Mouse (Mus musculus): ENCODE measurements at regions not wholly inside any gene's neighbourhood (a gene's known extent, or its start where the extent isn't known, plus 50 kb on each side); places are given as distances from the start of the nearest gene placed in this dataset.

GRCm38 (mm10) chr11:92858170-92858569 lies 239.7 kb upstream of the Car10 start:
- DNase-seq (ENCODE audit: extremely low spot score in 1 of 2, low spot score in 1 of 2) = no peak

- peak in 1 of 2 experiments; percentile 28 for DNase-seq (ENCODE audit: extremely low spot score in 1 of 2, low spot score in 1 of 2)
Measured at GRCm38 (mm10) chr11:92889693-92890454, 208.0 kb upstream of the Car10 start.

- DNase-seq (ENCODE audit: extremely low spot score in 1 of 2, low spot score in 1 of 2) = no peak
Measured at GRCm38 (mm10) chr11:92899296-92899695, 198.5 kb upstream of the Car10 start.
